Mouse (Mus musculus): Measurements from ENCODE around the gene 1700015F17Rik.

Gene 1700015F17Rik

GRCm38 (mm10) chr5:5479043-5479442, at the start of gene 1700015F17Rik:
Gene 1700015F17Rik, minus strand, starts transcription at chr5:5479143.
- DNase-seq (ENCODE audit: low read depth) = no peak

DNA sequence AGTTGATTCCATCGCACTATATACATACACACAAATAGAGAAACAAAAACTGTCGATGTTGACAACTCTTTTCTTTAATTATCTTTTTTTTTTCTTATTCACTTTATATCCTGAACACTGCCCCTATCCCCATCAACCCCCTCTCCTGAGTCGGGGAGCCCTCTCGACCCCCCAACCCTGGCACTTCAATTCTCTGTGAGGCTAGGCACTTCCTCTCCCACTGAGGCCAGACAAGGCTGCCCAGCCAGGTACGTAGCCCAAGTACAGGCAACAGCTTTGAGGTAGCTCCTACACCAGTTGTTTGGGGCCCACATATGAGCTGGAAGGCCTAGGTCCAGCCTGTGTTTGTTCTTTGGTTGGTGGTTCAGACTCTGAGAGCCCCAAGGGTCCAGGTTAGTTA, 36.5 kb upstream of the 1700015F17Rik start:
- DNase-seq (ENCODE audit: low read depth) = no peak

DNA sequence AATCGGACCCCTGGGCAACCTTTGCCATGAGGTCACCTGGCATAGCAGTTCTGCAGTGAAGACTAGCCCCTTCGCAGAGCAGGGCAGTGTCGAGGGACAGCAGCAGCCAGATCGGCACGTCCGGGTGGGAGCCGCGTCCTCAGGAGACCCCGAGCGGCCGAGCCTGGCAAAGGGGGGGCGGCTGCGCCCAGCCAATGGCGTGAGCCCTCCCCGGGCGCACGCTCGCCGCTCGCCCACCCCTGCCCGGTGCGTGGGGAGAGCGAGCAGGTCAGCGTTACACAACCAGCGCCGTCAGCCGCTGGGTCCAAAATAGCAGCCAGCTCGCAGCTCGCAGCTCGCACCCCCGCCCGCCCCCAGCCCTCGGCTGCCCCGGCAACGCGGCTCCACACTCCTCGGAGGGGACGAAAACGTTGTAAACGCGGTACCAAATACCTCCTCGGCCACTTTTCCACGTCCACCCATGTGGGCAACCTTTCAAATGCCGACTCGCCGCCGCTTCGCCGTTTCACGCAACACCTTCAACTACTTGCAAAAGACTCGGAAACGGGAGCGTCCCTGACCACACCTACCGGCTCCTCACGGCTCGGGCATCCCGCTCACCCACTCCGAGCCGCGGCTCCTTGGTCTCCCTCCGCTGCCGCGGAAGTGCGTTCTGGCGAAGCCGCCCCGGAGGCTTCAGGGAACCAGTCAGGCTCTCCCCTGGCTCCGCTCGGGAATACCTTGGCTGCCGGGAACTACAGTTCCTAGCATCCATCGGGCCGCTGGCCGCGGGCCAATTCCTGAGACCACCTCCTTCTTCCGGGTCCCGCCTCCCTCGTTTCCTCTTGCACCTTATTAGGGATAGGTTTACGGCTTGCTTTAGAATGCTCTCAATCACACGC, 35.5 kb upstream of the 1700015F17Rik start, which contains the start of gene Cldn12:
Cldn12 (minus strand) TSS at position 763 of the 881 bp plus-strand sequence.
- peak; percentile 84 for DNase-seq (ENCODE audit: low read depth)

- DNase-seq (ENCODE audit: low read depth) = no peak
Measured at GRCm38 (mm10) chr5:5511401-5511800, 32.5 kb upstream of the 1700015F17Rik start.

DNA sequence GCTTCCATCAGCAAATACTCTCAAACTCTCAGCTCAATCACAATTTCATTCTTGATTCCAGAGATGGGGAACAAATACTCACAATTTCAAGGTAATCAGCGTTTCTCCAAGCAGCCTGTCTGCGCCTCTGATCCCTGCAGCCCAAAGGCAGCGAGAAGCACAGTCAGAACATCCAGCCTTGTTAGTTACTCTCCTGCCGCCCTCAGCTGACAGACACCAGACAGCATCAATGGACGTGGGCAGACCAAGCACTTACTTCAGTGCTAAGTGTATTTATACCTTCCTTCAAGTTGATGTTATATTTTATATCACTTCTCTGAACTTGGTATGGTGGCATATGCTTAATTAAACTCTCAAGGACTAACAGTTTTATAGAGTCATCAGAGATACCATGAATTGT, 32.0 kb upstream of the 1700015F17Rik start:
- no peak for DNase-seq (ENCODE audit: low read depth)

DNA sequence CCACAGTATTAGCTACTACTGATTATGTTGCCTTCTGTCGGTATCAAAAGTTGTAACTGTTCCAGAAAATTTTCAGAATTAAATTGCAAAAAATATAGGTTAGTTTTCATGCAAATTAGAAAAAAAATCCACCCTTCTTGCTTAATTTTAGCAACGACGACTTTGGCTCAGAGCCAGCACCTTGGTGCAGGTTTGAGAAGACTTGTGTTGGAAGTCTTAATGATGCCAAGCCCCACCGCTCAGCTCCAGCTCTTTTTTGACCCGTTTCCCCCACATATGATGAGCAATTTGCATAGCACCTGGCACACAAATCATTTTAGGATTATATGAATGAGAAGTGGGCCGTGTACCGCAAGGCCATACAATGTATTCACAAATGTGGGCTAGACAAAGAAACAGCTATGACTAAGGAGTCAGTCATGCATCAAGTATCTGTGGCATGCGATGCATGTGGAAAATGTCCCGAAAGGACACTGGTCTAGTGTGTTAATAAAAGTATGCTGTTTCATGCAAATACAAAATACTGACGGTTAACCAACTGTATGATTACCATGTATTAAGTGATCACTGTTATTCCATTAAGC, 31.5 kb upstream of the 1700015F17Rik start:
- DNase-seq (ENCODE audit: low read depth) = no peak

GRCm38 (mm10) chr5:5508231-5508630, 29.3 kb upstream of the 1700015F17Rik start:
- no peak for DNase-seq (ENCODE audit: low read depth)

- no peak for DNase-seq (ENCODE audit: low read depth)
Measured at GRCm38 (mm10) chr5:5507701-5508225, 28.8 kb upstream of the 1700015F17Rik start.

DNA sequence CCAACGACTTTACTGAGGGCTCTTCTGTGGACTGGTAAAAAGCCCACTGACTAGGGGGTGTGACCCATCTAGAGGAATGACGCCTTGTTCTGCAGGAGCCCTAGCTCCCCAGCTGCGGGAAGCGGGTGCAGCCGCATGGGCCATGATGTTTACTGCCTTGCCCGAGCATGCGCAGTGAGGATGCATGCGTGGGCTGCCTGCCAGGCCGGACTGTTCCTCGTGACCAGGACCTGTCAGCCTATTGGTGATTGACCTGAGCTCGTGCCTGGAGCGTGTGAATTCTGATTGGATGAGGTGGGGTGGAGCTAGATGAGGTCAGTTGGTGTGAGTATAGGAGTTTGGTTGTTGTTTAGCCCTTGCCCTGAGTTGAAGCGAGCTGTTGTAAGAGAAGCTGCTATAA, 25.5 kb upstream of the 1700015F17Rik start:
- DNase-seq (ENCODE audit: low read depth) = no peak

- DNase-seq (ENCODE audit: low read depth) = no peak
Measured at GRCm38 (mm10) chr5:5503381-5503780, 24.4 kb upstream of the 1700015F17Rik start.

DNA sequence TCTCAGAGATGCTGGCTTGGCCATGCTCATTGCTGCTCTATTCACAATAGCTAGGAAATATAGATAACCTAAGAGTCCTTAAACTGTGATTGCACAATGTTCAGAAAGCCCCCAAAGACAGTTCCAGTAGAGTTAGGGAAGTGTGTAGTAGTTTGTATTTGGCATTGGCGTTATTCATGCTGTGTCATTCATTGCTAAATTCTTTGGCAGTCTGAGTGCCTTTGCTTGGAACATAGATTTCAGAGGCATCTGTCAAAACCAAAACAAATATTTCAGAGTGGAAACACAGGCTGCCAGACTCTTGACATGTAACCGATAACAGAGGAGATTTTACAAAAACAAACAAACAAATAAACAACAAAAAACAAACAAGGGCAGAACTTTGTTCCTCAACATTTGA, 22.6 kb upstream of the 1700015F17Rik start:
- no peak for DNase-seq (ENCODE audit: low read depth)

- DNase-seq (ENCODE audit: low read depth) = no peak
Measured at GRCm38 (mm10) chr5:5496393-5496792, 17.4 kb upstream of the 1700015F17Rik start.

- no peak for DNase-seq (ENCODE audit: low read depth)
Measured at GRCm38 (mm10) chr5:5495042-5495441, 16.1 kb upstream of the 1700015F17Rik start.

DNA sequence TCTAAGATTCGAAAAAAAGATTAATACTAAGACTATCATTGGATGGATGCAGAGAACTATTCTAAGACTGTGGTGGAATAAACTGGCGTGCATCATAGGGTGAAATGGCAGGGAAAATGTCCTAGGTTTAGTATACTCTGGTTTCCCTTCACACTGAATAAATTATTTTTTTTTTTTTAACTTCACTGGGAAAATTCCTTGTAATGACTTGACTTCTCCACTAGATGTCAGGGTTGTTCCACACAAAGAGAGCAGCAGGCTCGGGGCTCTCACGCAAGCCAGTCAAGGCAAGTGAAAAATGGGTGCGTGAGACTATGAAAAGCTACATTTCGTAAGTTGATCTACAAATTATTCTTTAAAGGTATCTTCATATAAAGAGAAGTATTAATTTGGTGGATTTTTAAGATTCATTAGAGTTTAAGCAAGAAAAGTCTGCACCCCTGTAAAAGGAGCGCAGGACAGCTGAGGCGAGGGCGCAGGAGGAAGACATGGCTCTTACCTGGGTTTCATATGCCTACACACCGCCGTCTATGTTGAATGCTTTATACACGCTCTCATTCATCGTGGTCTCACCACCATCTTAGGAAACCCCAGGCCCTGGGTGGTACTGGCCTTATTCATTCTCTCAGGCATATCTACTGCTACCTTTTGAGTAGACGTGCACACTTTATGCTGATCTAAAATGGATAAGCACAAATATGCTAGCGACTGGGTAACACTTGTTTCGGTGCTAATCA, 15.5 kb upstream of the 1700015F17Rik start:
- DNase-seq (ENCODE audit: low read depth) = no peak

DNA sequence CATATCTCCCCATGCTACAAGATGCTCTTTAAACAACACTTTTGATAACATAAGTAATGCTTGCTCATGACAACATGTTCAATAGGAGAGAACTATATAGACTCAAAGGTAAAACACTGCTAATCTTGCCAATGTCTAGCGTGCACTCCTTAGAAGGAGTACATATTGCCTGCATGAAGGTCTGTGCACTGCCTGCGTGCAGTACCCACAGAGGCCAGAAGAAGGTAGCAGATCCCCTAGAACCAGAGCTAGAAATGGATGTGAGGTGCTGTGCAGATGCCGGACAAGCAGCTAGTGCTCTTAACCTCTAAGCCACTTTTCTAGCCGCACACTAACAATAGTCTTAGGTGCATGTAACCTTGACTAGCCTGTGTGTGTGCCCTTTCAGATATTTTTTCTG, 13.2 kb upstream of the 1700015F17Rik start:
- no peak for DNase-seq (ENCODE audit: low read depth)

DNA sequence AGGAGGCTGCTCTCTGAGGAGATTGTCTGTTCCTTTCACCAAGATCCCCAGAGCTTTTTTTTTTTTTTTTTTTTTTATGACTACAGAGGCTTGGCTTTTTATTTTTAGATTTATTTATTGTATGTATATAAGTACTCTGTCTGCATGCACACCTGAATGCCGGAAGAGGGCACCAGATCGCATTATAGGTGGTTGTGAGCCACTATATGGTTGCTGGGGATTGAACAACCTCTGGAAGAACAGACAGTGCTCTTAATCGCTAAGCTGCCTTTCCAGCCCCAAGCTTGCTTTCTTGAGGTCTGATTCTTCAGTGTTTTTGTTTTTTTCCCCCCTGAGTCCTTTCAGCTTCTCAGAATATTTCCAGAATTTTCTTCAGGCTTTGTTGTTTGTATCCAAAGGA, 7.1 kb upstream of the 1700015F17Rik start:
- no peak for DNase-seq (ENCODE audit: low read depth)

DNA sequence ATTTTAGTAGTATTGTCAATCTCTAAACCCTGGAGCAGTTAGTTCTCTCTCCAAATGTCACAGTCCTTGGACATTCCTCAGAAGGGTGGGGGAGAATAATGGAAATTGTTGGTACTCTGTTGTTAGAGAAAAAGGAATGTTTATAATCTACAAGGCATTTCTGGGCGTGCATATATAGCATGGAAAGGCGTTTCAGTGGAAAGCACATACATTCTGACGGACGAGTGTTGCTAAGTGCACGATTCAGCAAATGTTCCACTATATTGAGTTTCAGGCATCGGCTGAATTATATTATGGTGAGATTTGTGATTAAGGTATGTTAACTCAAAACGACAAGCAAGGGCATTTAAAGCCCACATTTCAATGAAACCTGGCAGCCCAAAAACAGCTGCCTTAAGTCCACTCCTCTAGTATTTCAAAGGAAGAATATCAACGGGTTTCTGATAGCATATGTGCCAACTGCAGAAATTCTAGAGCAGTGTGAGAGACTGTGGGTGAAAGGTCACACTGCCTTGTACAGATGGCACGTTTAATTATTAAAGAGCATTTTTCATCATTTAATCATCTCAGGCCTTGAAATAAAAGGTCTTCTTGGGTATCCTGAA, 4.4 kb upstream of the 1700015F17Rik start:
- no peak for DNase-seq (ENCODE audit: low read depth)

DNA sequence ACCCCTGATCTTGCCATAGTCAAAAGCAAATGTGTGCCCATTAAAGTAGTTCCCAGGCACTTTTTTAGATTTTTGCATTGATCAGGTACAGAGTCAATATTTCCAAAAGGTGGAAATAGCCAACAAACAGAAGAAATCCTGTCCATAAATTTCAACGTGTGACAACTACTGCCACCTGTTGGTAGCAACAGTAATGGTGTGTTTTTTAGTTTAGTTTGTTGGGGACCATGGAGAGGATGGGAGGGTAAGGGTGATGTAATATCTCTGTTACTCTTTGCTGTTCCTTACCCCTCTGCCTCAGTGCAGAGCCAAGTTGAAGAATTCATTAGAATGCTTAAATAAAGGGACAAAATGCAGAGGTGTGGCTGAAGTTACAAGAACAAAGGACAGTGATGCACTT, 2.7 kb upstream of the 1700015F17Rik start:
- no peak for DNase-seq (ENCODE audit: low read depth)

DNA sequence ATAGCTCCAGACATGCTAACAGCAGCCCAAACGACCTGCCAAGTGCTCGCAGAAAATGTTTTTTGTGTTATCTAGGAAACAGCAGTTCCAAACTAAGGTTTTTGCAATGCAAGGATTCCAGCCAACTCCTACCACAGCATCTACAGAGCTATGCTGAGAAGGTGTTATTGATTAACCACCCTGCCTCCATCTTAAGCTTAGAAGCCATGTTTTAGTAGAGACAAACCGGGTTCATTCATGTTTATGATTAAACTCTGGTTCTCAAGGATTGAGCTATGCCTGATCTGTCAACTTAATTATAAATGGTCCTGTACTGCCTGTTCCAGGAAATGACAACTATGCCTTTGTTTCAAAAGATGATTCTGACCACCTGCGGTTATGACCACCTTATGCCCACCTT, 2.8 kb downstream of the 1700015F17Rik start:
- DNase-seq (ENCODE audit: low read depth) = no peak

- no peak for DNase-seq (ENCODE audit: low read depth)
Measured at GRCm38 (mm10) chr5:5465256-5465655, 13.7 kb downstream of the 1700015F17Rik start.

DNA sequence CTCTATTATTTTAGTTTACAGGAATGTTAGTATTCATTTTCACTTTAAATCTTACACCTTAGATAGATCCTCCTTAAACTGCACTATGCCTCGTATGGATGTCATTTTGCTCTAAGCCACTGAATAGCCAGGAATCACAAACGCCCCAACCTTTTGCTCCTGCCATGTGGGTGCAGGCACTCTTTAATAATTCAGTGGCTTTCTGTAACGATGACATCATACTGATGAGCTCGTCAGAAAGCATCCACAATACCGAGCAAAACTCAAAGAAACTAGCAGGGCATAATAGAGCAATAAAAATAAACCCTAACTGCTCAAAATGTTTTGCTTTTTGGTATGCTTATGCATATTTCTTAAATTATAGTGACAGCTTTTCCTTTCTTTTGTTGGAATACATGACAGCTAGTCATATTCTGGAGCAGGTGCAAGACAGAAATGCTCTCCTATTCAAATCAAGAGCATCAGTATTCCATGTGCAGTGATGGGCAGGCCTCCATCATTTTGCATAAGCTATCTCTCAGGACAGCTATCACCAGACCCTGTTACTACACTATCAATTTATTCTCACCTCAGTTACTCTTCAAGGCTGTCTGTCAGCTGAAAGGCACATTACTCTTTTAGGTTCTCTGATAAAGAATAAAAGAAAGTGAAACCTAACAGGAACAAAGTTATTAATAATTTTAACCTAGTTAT, 47.1 kb downstream of the 1700015F17Rik start:
- no peak for DNase-seq (ENCODE audit: low read depth)
